Mouse (Mus musculus): Measurements from ENCODE around the gene Egln3. TPM values are rescaled to one million over a fixed set of nuclear protein-coding genes. Genes with fewer than 3 reads are reported as not detected.

Gene Egln3
- polyA plus RNA-seq, 1 experiment from 2014 or later, result 7.4 TPM

- Histone ChIP-seq H3K27ac (ENCODE audit: low read depth, low read length) (no peak overlapping the region), H3K27me3 (replicated peaks; ENCODE audit: control insufficient read depth, insufficient read depth, low read length) (no peaks in the 10 kb centered on the region), H3K4me3 (ENCODE audit: low read length) (no peak overlapping the region), H3K9me3 (ENCODE audit: control insufficient read depth, low read length) (no peaks in the 10 kb centered on the region), H3K4me1 (ENCODE audit: control insufficient read depth, insufficient read depth, low read depth, low read length) (no peaks in the 10 kb centered on the region), H3K4me2 (ENCODE audit: low read length) (no peak overlapping the region), H3K36me3 (ENCODE audit: control insufficient read depth, insufficient read depth, low read length) (no peaks in the 10 kb centered on the region), H3K9ac (ENCODE audit: low read depth, low read length) (no peak overlapping the region)
- no peak for ATAC-seq
- WGBS, result 59% methylated on average over 8 of the region's 8 CpGs
Observed at GRCm38 (mm10) chr12:54227551-54227950, 23.9 kb upstream of the Egln3 start.

GRCm38 (mm10) chr12:54226341-54226740 is 22.7 kb upstream of the Egln3 start:
- 29% methylated on average over 2 of the region's 2 CpGs for WGBS

GRCm38 (mm10) chr12:54225610-54226009 is 21.9 kb upstream of the Egln3 start:
- H3K4me3 ChIP-seq (ENCODE audit: low read length), result no peak overlapping the region
- H3K9me3 ChIP-seq (ENCODE audit: control insufficient read depth, low read length), result no peaks in the 10 kb centered on the region
- 76% methylated on average over 4 of the region's 4 CpGs for WGBS
- H3K27me3 ChIP-seq (replicated peaks; ENCODE audit: control insufficient read depth, insufficient read depth, low read length), result no peaks in the 10 kb centered on the region
- H3K4me2 ChIP-seq (ENCODE audit: low read length), result no peak overlapping the region
- H3K4me1 ChIP-seq (ENCODE audit: control insufficient read depth, insufficient read depth, low read depth, low read length), result no peaks in the 10 kb centered on the region
- H3K27ac ChIP-seq (ENCODE audit: low read depth, low read length), result no peak overlapping the region
- H3K36me3 ChIP-seq (ENCODE audit: control insufficient read depth, insufficient read depth, low read length), result no peaks in the 10 kb centered on the region
- ATAC-seq, result no peak
- H3K9ac ChIP-seq (ENCODE audit: low read depth, low read length), result no peak overlapping the region

More at GRCm38 (mm10) chr12:54226341-54226740, 22.7 kb upstream of the Egln3 start:
- H3K9ac ChIP-seq (ENCODE audit: low read depth, low read length), result no peak overlapping the region
- ATAC-seq, result no peak
- H3K27ac ChIP-seq (ENCODE audit: low read depth, low read length), result no peak overlapping the region
- no peak overlapping the region for H3K4me2 ChIP-seq (ENCODE audit: low read length)
- no peaks in the 10 kb centered on the region for H3K9me3 ChIP-seq (ENCODE audit: control insufficient read depth, low read length)
- H3K27me3 ChIP-seq (replicated peaks; ENCODE audit: control insufficient read depth, insufficient read depth, low read length), result no peaks in the 10 kb centered on the region
- no peaks in the 10 kb centered on the region for H3K4me1 ChIP-seq (ENCODE audit: control insufficient read depth, insufficient read depth, low read depth, low read length)
- H3K36me3 ChIP-seq (ENCODE audit: control insufficient read depth, insufficient read depth, low read length), result no peaks in the 10 kb centered on the region
- no peak overlapping the region for H3K4me3 ChIP-seq (ENCODE audit: low read length)

GRCm38 (mm10) chr12:54225090-54225489 is 21.4 kb upstream of the Egln3 start:
- 66% methylated on average over 3 of the region's 3 CpGs for WGBS
- ATAC-seq, result no peak
- no peak overlapping the region for H3K9ac ChIP-seq (ENCODE audit: low read depth, low read length)
- no peaks in the 10 kb centered on the region for H3K36me3 ChIP-seq (ENCODE audit: control insufficient read depth, insufficient read depth, low read length)
- H3K4me1 ChIP-seq (ENCODE audit: control insufficient read depth, insufficient read depth, low read depth, low read length), result no peaks in the 10 kb centered on the region
- H3K4me2 ChIP-seq (ENCODE audit: low read length), result no peak overlapping the region
- no peak overlapping the region for H3K27ac ChIP-seq (ENCODE audit: low read depth, low read length)
- no peaks in the 10 kb centered on the region for H3K27me3 ChIP-seq (replicated peaks; ENCODE audit: control insufficient read depth, insufficient read depth, low read length)
- H3K4me3 ChIP-seq (ENCODE audit: low read length), result no peak overlapping the region
- no peaks in the 10 kb centered on the region for H3K9me3 ChIP-seq (ENCODE audit: control insufficient read depth, low read length)

- Histone ChIP-seq H3K4me2 (ENCODE audit: low read length) (no peak overlapping the region), H3K4me3 (ENCODE audit: low read length) (no peak overlapping the region), H3K27ac (ENCODE audit: low read depth, low read length) (no peak overlapping the region), H3K4me1 (ENCODE audit: control insufficient read depth, insufficient read depth, low read depth, low read length) (no peaks in the 10 kb centered on the region), H3K9ac (ENCODE audit: low read depth, low read length) (no peak overlapping the region), H3K9me3 (ENCODE audit: control insufficient read depth, low read length) (no peaks in the 10 kb centered on the region), H3K27me3 (replicated peaks; ENCODE audit: control insufficient read depth, insufficient read depth, low read length) (no peaks in the 10 kb centered on the region), H3K36me3 (ENCODE audit: control insufficient read depth, insufficient read depth, low read length) (no peaks in the 10 kb centered on the region)
- WGBS, result 75% methylated on average over 12 of the region's 12 CpGs
- no peak for ATAC-seq
Observed at GRCm38 (mm10) chr12:54222036-54222760, 18.5 kb upstream of the Egln3 start.

- no peak for ATAC-seq
- H3K36me3 ChIP-seq (ENCODE audit: control insufficient read depth, insufficient read depth, low read length), result no peaks in the 10 kb centered on the region
- H3K4me1 ChIP-seq (ENCODE audit: control insufficient read depth, insufficient read depth, low read depth, low read length), result no peaks in the 10 kb centered on the region
- no peak overlapping the region for H3K9ac ChIP-seq (ENCODE audit: low read depth, low read length)
- no peak overlapping the region for H3K27ac ChIP-seq (ENCODE audit: low read depth, low read length)
- H3K9me3 ChIP-seq (ENCODE audit: control insufficient read depth, low read length), result no peaks in the 10 kb centered on the region
- no peaks in the 10 kb centered on the region for H3K27me3 ChIP-seq (replicated peaks; ENCODE audit: control insufficient read depth, insufficient read depth, low read length)
- H3K4me3 ChIP-seq (ENCODE audit: low read length), result no peak overlapping the region
- 91% methylated on average over 5 of the region's 5 CpGs for WGBS
- no peak overlapping the region for H3K4me2 ChIP-seq (ENCODE audit: low read length)
Observed at GRCm38 (mm10) chr12:54216673-54217072, 13.0 kb upstream of the Egln3 start.

GRCm38 (mm10) chr12:54214426-54214825 is 10.8 kb upstream of the Egln3 start:
- no peak overlapping the region for H3K4me2 ChIP-seq (ENCODE audit: low read length)
- no peak overlapping the region for H3K27ac ChIP-seq (ENCODE audit: low read depth, low read length)
- no peaks in the 10 kb centered on the region for H3K36me3 ChIP-seq (ENCODE audit: control insufficient read depth, insufficient read depth, low read length)
- H3K9ac ChIP-seq (ENCODE audit: low read depth, low read length), result no peak overlapping the region
- H3K4me3 ChIP-seq (ENCODE audit: low read length), result no peak overlapping the region
- H3K27me3 ChIP-seq (replicated peaks; ENCODE audit: control insufficient read depth, insufficient read depth, low read length), result no peaks in the 10 kb centered on the region
- 69% methylated on average over 6 of the region's 6 CpGs for WGBS
- H3K4me1 ChIP-seq (ENCODE audit: control insufficient read depth, insufficient read depth, low read depth, low read length), result no peaks in the 10 kb centered on the region
- H3K9me3 ChIP-seq (ENCODE audit: control insufficient read depth, low read length), result no peaks in the 10 kb centered on the region
- no peak for ATAC-seq

- Histone ChIP-seq H3K4me2 (ENCODE audit: low read length) (no peak overlapping the region), H3K27me3 (replicated peaks; ENCODE audit: control insufficient read depth, insufficient read depth, low read length) (no peaks in the 10 kb centered on the region), H3K9me3 (ENCODE audit: control insufficient read depth, low read length) (no peaks in the 10 kb centered on the region), H3K27ac (ENCODE audit: low read depth, low read length) (no peak overlapping the region), H3K9ac (ENCODE audit: low read depth, low read length) (no peak overlapping the region), H3K36me3 (ENCODE audit: control insufficient read depth, insufficient read depth, low read length) (no peaks in the 10 kb centered on the region), H3K4me1 (ENCODE audit: control insufficient read depth, insufficient read depth, low read depth, low read length) (no peaks in the 10 kb centered on the region), H3K4me3 (ENCODE audit: low read length) (no peak overlapping the region)
- 82% methylated on average over 4 of the region's 4 CpGs for WGBS
- no peak for ATAC-seq
Observed at GRCm38 (mm10) chr12:54213871-54214270, 10.2 kb upstream of the Egln3 start.

- 75% methylated on average over 5 of the region's 5 CpGs for WGBS
- no peak for ATAC-seq
Observed at GRCm38 (mm10) chr12:54213230-54213629, 9.6 kb upstream of the Egln3 start.

More at GRCm38 (mm10) chr12:54213230-54213629, 9.6 kb upstream of the Egln3 start:
- Histone ChIP-seq H3K36me3 (ENCODE audit: control insufficient read depth, insufficient read depth, low read length) (no peaks in the 10 kb centered on the region), H3K27me3 (replicated peaks; ENCODE audit: control insufficient read depth, insufficient read depth, low read length) (no peaks in the 10 kb centered on the region), H3K4me1 (ENCODE audit: control insufficient read depth, insufficient read depth, low read depth, low read length) (no peaks in the 10 kb centered on the region), H3K4me3 (ENCODE audit: low read length) (no peak overlapping the region), H3K9me3 (ENCODE audit: control insufficient read depth, low read length) (no peaks in the 10 kb centered on the region), H3K27ac (ENCODE audit: low read depth, low read length) (no peak overlapping the region), H3K4me2 (ENCODE audit: low read length) (no peak overlapping the region), H3K9ac (ENCODE audit: low read depth, low read length) (no peak overlapping the region)
